Mouse (Mus musculus): ENCODE measurements around the gene Apoc1.

DNA sequence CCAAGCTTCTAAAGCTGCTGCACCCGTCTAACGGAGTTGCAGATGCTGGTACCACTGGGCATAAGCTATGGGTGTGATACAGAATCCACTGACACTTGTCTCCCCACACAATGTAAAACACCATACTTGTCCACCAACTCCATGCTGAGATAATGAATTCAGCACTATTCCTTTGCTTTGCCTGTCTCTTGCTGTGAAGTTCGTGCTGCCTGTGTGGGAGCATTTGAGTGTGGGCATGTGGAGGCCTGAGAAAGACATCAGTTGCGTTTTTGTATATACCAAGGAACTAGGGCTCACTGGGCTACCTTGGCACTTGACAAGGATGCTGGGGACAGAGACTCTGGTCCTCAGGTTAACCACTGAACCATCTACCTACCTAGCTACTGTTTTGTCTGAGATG, 51.2 kb downstream of the Apoc1 start:
- TF ChIP-seq POLR2A (IDR thresholded peaks at IDR 0.05; ENCODE audit: low read depth, low read length) (no peak), CTCF (IDR thresholded peaks at IDR 0.05; ENCODE audit: borderline replicate concordance, insufficient read depth, low read length) (no peak)
